Comparison of ENCODE assay signal across 8 mouse cellular contexts in genomic region chr17:65782551-65783141, GRCm38 (mm10). TPM values are rescaled to one million over a fixed set of nuclear protein-coding genes. Genes with fewer than 3 reads are reported as not detected.
DNase-seq lines count a peak whose midpoint lies in the region; ATAC-seq and TF ChIP-seq lines count a peak whose summit lies in the region.

Gene Ppp4r1 (plus strand): TSS chr17:65782573.

- peak; percentile 52 for TF ChIP-seq CTCF in Patski (IDR thresholded peaks at IDR 0.05)

- peak; percentile 84 for ATAC-seq in Patski
- ATAC-seq in hindbrain, embryonic 14.5 days (ENCODE audit: low FRiP score), result peak; percentile 86

- WGBS in hindbrain, embryonic 14.5 days, result under 1% methylated on average over 45 of the region's 81 CpGs
- under 1% methylated on average over 61 of the region's 81 CpGs for WGBS in macrophage (ENCODE audit: missing documents)

- CTCF ChIA-PET in Patski (lab: Charles Lee), result interaction anchor here (1.3 kb wide), 1 partner anchor 8 kb away, joined by 3 read pairs; no protein-coding TSS in a partner anchor

- H3K79me2 ChIP-seq in macrophage (ENCODE audit: inconsistent target), result peaks cover 39% of the 10 kb centered on the region

- H3K4me1 ChIP-seq in hindbrain, embryonic 14.5 days (replicated peaks; ENCODE audit: control insufficient read depth, insufficient read depth, low read length), result peaks cover 19% of the 10 kb centered on the region

- H3K4me3 ChIP-seq in hindbrain, embryonic 14.5 days (replicated peaks; ENCODE audit: low read length), result peak within 1 kb of the TSS; percentile 95
- H3K4me3 ChIP-seq in macrophage (ENCODE audit: inconsistent target), result peak within 1 kb of the TSS; percentile 40

- peak within 1 kb of the TSS; percentile 100 for H3K27ac ChIP-seq in hindbrain, embryonic 14.5 days
- peak within 1 kb of the TSS; percentile 65 for H3K27ac ChIP-seq in macrophage

- peak within 1 kb of the TSS; percentile 75 for H3K4me2 ChIP-seq in hindbrain, embryonic 14.5 days (replicated peaks)

- in situ Hi-C loops in Patski (cut with MboI; ENCODE audit: low pct_unique_long_range_greater_than_20kb), result no loop called here

- no peaks in the 10 kb centered on the region for H3K27me3 ChIP-seq in Patski
- H3K27me3 ChIP-seq in hindbrain, embryonic 14.5 days (ENCODE audit: control insufficient read depth, insufficient read depth, low read length), result no peaks in the 10 kb centered on the region

- no peak for DNase-seq in Patski (ENCODE audit: low read depth, low spot score)
- peak; percentile 92 for DNase-seq in cerebellum, postnatal 25 days
- peak; percentile 72 to 79 for DNase-seq in frontal cortex, postnatal 36 days (ENCODE audit: low spot score in 2 of 2)
- DNase-seq in hindbrain, embryonic 14.5 days (ENCODE audit: low spot score), result peak; percentile 82
- peak; percentile 63 to 77 for DNase-seq in left cerebral cortex, adult 18-20 months (ENCODE audit: low spot score in 2 of 2)
- peak; percentile 84 for DNase-seq in right cerebral cortex, adult 18-20 months
- DNase-seq in urinary bladder, postnatal 10 days (ENCODE audit: low spot score), result peak; percentile 38

- H3K9ac ChIP-seq in hindbrain, embryonic 14.5 days, result peak within 1 kb of the TSS; percentile 100

- POLR2A ChIA-PET in Patski (lab: Charles Lee), result interaction anchor here (1.4 kb wide), 2 partner anchors 9 to 10 kb away, joined by 4 to 6 read pairs; partner anchors contain the start of gene Rab31

- H3K36me3 ChIP-seq in hindbrain, embryonic 14.5 days (replicated peaks; ENCODE audit: control insufficient read depth, insufficient read depth), result 0 out of 2 replicates have a peak, but pooled peaks cover 4% of the 10 kb centered on the region
- peaks cover 12% of the 10 kb centered on the region; the same call in 1 of the 2 replicates for H3K36me3 ChIP-seq in macrophage (ENCODE audit: inconsistent target)

- H3K9me3 ChIP-seq in hindbrain, embryonic 14.5 days (ENCODE audit: control insufficient read depth, low read length), result no peaks in the 10 kb centered on the region

RNA-seq across cellular contexts. Expression of gene Ppp4r1, which starts in this region (rescaled TPM):
- polyA plus RNA-seq in Patski (2021), result 82.3 TPM
- 42.6 and 49.1 TPM in 2 replicates for polyA plus RNA-seq in hindbrain, embryonic 14.5 days (2014; fragmentation: Nextera tagmentation; extraction: Ambion mirVana)
- 10 to 100 TPM; 36.3 to 45.4 TPM for total RNA-seq in left cerebral cortex, adult 18-20 months (2021)
- 100 to 1,000 TPM in 25 of 26 experiments, 10 to 100 TPM in 1; 99.6 to 452 (median 234) TPM for total RNA-seq in macrophage (2018; cell fraction: chromatin; rRNA removed)
- total RNA-seq in macrophage (2018; cell fraction: cytosol; rRNA removed), result 10 to 100 TPM; 34.3 to 65.4 (median 48.6) TPM
- total RNA-seq in macrophage (2018; cell fraction: nucleus; rRNA removed), result 100 to 1,000 TPM in 17 of 26 experiments, 10 to 100 TPM in 9; 65.0 to 297 (median 115) TPM
- polyA plus RNA-seq in macrophage (2018), result 33.7 to 41.6 TPM (median 40.4 TPM) in 3 replicates
